Mouse (Mus musculus) heart, postnatal 4 days (tissue): ENCODE results near the gene Ston2. TPM values are rescaled to one million over a fixed set of nuclear protein-coding genes. Genes with fewer than 3 reads are reported as not detected.

ENCODE experiments used
- DNase-seq: peaks from one replicate; pipeline ENCODE4 v3.0.0; 2021
- total RNA-seq, 2 experiments: library from RNA; stranded (reverse); gene quantifications; 2 replicates each; pipeline ENCODE4 v1.2.3; 2021

Gene Ston2
- total RNA-seq: 1 to 10 TPM; 5.2 to 5.4 TPM

DNA sequence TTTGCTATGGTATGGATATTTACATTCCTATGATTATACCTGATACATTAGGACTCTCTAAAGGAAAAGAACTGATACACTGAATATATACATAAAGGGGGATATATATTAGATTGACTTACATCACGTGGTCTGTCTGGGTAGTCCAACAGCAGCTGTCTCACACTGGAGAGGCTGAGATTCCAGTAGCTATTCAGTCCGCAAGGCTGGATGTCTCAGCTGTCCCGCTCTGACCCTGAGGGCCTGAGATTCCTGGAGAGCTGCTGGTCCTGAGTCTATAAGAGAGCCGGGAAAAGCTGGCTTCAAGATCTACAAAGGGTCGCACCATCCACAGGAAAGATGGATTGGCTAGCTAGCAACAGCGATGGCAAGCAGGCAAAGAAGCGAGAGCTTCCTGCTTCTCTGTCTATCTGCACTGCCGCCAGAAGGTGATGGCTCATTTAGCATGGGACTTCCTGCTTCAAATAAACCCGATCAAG lies at the start of gene Ston2:
Gene Ston2 (minus strand): TSS at position 429 of the 479 bp plus-strand sequence.
- DNase-seq: no peak

- DNase-seq: no peak
Observed at GRCm38 (mm10) chr12:91837401-91838065, 49.3 kb upstream of the Ston2 start.

DNA sequence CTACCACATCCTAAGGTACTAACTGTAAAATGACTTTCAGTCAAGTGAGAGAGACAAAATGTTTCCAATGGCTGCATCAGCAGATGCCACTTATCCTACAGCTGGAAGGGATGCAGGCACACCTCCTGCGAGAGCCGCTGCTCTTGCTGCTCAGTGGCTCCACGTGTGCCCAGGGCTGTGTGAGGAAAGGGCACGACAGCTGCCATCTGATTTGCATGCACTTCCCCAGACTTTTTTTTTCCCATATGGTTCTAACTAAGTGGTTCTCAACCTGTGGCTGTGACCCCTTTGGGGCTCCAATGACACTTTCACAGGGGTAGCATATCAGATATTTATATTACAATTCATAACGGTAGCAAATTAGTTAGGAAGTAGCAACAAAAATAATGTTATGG lies 45.7 kb upstream of the Ston2 start:
- DNase-seq: no peak

DNA sequence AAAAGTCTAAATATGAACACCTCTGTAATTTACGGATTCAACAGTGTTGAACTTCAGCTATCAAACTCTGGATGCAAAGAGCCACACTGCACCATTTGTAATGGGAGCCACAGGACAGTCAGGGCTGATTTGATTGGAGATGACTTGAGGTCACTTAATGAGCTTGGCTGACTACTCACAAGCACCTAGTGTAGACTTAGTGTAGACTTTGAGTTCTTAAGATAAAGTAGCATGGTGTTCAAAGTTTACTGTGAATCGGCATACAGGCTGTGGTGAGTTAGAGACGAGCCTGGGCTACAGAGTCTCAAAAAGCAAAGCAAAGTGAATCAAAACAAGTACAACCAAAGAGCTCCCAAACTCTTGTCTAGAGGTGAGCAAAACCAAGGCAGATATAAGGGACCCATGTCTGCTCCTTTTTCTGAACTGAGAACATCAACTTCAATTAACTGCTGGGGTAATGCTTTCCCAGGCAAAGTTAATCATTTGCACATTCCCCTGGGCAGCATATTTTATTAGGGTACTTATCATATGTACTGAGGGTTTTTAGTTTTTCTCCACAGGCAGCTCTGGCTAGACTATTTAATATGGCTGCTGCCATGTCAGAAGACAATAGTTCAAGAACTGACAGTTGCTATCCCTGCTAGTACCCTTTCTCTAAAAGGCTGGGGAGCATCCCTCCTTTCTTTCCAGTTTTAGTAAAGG lies 45.2 kb upstream of the Ston2 start:
- no peak for DNase-seq

GRCm38 (mm10) chr12:91831410-91831809 lies 43.2 kb upstream of the Ston2 start:
- no peak for DNase-seq

DNA sequence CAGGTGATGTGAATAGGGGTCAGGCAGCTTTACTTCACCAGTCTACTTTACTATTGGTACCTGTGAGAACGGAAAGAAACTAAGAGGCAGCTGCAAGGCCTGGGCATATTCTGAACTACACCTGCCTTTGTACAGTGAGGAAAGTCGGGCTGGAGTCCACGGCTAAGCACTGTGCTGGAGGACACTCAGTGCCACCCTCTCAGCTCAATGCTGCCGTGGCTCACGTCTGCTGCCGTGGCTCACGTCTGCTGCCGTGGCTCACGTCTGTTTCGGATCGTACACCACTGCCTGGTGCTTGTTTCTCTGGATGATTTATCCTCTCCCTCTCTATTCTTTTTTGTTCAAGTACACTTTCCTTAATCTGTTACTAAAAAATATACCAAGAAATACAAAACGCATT lies 32.3 kb upstream of the Ston2 start:
- DNase-seq: no peak

GRCm38 (mm10) chr12:91818726-91819125 lies 30.5 kb upstream of the Ston2 start:
- DNase-seq: no peak

- peak; percentile 63 for DNase-seq
Observed at GRCm38 (mm10) chr12:91815990-91816389, 27.8 kb upstream of the Ston2 start.

GRCm38 (mm10) chr12:91815552-91815951 lies 27.4 kb upstream of the Ston2 start:
- DNase-seq: no peak

DNA sequence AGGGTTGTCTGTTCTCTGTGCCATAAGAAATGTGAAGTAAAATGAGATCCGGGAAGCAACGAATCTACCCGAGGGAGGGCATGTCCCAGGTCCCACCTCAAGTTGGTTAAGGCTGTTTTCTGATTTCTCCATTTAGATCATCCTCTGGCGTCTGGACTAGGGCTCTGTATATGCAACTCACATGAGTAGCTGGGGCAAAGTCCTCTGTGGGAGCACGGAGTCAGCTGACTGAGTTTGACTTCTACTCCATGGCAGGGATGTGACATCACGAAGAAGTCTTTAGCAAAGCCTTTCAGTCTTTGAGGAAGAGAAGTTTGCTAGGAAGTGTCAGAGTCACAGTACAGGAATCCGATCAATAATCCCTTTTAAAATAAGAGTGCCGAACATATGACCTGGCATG lies 20.7 kb upstream of the Ston2 start:
- DNase-seq: no peak

DNA sequence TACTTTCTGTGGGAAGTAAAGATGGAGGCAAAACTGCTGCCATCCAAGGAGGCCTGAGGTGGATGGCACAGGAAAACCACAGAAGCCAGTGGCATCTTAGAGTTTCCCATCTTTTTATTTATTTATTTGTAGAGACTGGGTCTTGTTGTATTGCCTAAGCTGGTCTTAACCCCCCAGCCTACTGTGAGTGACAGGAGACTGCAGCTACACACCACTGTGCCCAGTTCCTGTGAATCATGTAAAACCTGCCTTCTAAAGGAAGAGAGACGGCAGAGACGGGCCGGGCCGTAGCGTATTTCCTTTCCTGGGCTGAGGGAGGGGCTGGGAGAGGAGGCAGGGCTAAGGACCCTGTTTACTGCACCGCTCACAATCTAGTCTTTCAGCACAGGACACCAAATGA lies 19.6 kb upstream of the Ston2 start:
- DNase-seq: no peak

DNA sequence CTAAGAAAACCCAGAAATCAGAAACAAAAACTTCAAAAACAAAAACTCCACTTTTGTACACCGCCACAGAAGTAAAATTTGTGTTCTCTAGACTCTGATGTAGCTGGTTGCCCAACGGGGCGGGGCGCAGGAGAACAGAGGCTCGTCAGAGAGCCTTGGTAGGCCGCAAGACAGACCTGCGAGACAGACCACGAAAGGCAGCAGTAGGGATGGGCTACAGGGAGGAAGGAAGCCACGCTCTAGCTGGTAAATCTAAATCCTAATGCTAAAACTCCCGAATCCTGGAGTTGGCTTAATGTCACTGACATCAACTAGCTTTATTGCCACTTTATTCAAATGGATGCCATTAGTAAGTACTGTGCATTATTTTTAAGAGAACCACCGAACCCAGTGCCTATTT lies 18.9 kb upstream of the Ston2 start:
- DNase-seq: no peak

DNA sequence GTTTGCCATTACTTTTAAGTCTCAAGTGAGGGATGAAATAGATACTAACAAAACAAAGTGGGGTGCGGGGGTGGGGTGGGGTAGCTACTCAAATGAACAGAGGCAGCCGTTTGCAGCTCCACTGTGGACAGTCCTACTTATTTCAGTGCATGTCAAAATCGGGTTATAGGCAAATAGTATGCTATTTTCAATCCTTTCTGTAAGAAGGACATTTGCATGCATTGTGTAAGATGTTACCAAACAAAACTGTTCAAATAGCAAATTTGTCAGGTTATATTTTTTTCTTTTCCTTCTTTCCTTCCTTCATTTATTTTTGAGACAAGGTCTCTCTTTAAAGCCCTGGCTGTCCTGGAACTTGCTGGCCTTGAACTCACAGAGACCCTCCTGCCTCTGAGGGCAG lies 16.1 kb upstream of the Ston2 start:
- no peak for DNase-seq

- no peak for DNase-seq
Observed at GRCm38 (mm10) chr12:91803207-91803932, 15.2 kb upstream of the Ston2 start.

GRCm38 (mm10) chr12:91802586-91803206 lies 14.5 kb upstream of the Ston2 start:
- no peak for DNase-seq

DNA sequence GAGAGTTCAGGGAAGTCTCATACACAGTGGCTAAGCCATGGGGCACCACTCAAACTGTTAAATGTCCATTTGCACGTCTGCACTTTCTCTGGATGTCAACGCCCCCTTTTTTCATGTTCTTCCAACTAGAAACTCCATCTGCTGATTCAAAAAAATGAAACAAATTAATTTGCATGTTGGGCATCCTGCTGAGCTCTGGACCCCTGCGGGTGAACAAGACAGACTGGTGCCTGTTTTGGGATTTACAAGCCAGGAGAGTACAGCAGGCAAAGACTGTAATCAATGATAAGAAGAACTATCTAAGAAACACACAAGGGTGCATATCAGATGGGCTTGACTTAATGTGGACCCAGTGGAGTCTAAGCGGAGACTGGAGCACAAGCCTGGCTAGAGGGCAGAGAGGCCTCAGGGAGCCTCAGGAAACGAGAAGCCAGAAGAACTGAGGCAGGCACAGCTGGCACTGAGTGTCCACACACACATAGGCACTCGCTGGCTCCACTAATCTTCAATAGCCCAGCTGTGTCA lies 12.7 kb upstream of the Ston2 start:
- no peak for DNase-seq

- DNase-seq: no peak
Observed at GRCm38 (mm10) chr12:91799821-91800335, 11.7 kb upstream of the Ston2 start.

DNA sequence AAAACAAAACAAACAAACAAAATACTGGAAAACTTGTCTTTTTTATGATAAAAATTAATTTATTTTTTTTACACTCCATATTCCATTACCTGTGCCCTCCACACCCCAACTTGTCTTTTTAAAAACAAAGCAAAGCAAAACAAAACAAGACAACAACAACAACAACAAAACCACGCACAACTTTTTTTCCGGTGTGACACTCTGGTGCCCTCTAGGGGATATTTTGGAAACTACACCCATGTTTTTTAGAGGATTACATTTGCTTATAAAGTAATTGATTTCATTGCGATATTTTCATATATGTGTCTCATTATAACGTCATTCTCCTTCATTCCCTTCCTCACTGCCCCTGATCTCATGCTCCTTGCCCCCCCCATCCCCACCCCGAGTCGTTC lies 11.2 kb upstream of the Ston2 start:
- DNase-seq: no peak

GRCm38 (mm10) chr12:91798720-91799378 lies 10.7 kb upstream of the Ston2 start:
- no peak for DNase-seq

GRCm38 (mm10) chr12:91796774-91797173 lies 8.6 kb upstream of the Ston2 start:
- no peak for DNase-seq

- DNase-seq: no peak
Observed at GRCm38 (mm10) chr12:91793266-91793665, 5.1 kb upstream of the Ston2 start.

DNA sequence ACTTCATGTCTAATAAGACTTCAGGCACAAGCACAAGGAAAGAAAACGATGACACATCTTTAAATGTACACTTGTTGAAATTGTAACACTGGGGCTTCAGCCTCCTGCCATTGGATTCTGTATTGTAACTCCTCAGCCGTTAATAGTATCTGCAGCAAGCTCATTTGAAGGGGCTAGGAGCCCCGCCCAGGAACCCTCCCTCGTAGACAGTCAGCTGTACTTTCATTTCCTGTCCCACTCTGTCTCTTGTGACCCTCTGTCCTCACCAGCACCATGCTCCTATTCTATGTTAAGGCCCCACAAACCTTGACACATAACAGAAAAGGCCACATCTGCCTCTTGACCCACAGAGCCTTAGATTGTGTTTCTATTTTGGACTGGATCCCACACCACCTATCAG lies 3.6 kb upstream of the Ston2 start:
- no peak for DNase-seq
